Mouse (Mus musculus): ENCODE data around the gene Olfr183.
"Not testable (repeated sequence)": the region's sequence is repeated elsewhere in the genome, so short reads cannot be mapped to it uniquely, and the experiment has no call there.

Olfr183 gene

DNA sequence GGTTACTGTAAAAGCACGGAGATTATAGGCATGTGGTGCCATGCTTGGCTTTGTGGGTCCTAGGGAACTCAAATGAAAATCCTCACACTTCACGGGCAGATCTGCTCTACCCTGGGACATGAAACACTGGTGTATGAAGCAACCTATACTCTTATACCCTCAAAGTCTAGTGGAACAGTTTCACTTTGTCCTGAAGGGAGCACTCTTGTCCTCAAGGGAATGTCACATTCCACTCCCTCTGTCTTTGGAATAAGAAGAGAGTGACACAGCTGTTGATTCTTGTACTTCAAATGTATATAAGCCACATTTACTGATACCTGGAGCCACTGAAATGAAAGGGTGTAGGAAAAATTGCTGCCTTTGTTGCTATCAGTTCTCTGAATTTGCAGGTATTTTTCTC, at the start of gene Olfr183:
Gene Olfr183, plus strand, starts transcription at position 301 of the 400 bp plus-strand sequence.
- no peak for DNase-seq

DNA sequence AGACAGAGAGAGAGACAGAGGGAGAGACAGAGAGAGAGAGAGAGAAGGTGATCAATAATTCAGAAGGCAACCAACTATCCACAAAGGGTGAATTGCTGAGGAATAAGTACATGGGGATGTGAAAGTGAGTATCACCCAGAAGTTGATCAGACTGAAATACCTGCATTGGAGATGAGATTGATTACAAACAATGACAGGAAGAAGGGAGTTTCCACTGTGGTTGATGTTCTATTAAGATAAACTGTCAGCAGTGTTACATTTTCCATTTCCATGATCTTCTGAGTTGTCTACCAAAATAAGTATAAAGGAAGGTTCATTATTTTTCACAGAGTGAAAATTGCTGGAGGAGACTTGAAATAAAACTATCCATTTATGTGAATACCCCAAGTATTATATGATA, 12.0 kb downstream of the Olfr183 start:
- DNase-seq: no peak

- no peak for DNase-seq
Observed at GRCm38 (mm10) chr16:59013357-59014018, 18.3 kb downstream of the Olfr183 start.

- DNase-seq: no peak
Observed at GRCm38 (mm10) chr16:59030191-59030590, 35.0 kb downstream of the Olfr183 start, which contains the start of gene Olfr186. Gene Olfr186, minus strand, starts transcription at chr16:59030291.

DNA sequence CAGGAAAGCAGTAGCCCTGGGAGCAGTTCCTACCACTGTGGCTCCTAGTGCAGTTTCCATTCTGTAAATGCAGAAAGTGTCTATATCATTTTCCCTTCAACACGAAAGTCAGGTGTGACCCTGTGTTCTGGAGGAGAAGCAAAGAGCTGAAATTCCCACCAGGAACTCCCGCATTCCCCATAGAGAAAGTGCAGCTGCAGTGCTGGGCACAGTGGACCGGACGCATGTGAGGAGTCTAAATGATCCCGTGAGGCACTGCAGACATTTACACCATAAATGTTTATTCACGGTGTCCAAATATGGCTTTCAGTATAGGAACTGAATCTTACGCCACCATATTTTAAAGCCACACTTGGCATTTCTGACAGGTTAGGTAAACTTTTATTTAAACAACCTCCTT, 44.6 kb downstream of the Olfr183 start, which contains the start of gene Olfr187:
Gene Olfr187, minus strand, starts transcription at position 58 of the 400 bp plus-strand sequence.
- DNase-seq: no peak

GRCm38 (mm10) chr16:59045835-59046234, 50.7 kb downstream of the Olfr183 start:
- no peak for DNase-seq

- no peak for DNase-seq
Observed at GRCm38 (mm10) chr16:59047579-59047978, 52.4 kb downstream of the Olfr183 start.

GRCm38 (mm10) chr16:59048860-59049259, 53.7 kb downstream of the Olfr183 start:
- DNase-seq: no peak

DNA sequence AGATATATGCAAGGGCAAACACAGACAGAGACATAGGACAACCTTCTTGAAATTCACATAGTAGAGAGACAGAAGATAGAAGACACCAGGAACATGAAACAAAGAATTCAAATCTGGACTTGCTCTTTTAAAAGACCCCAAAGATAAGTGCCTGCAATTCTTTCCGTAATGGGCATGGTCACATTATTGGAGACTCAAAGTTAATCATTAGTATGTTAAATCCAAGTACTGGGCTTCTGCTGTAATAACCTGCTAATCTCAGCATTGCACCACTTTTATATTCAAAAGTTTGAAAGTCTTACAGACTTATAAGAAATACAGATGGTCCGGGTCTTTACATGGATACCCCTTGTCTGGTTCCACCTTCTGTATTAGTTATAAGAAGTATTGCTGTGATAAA, 54.1 kb downstream of the Olfr183 start:
- DNase-seq: not testable (repeated sequence)
